Mouse (Mus musculus) testis, adult 2 months (tissue): ENCODE measurements around the gene Kntc1. TPM values are rescaled to one million over a fixed set of nuclear protein-coding genes. Genes with fewer than 3 reads are reported as not detected.

ENCODE experiments used
- H3K27ac ChIP-seq: fragments of 200-500 bp; 2 replicates; pipeline ENCODE4 v1.5.1; 2012; ENCODE audit warnings: low read depth, low read length; ENCODE audit not compliant: control insufficient read depth, insufficient read depth
- H3K27me3 ChIP-seq: fragments of 200-500 bp; 2 replicates; pipeline ENCODE4 v1.6.1; 2012; ENCODE audit warnings: mild to moderate bottlenecking, low read length, moderate library complexity; ENCODE audit not compliant: control insufficient read depth, insufficient read depth
- H3K36me3 ChIP-seq: fragments of 200-500 bp; 2 replicates; pipeline ENCODE4 v1.6.1; 2012; ENCODE audit warnings: mild to moderate bottlenecking, low read length; ENCODE audit not compliant: control insufficient read depth, insufficient read depth
- H3K4me1 ChIP-seq: fragments of 200-500 bp; 2 replicates; pipeline ENCODE4 v1.6.1; 2012; ENCODE audit warnings: low read length; ENCODE audit not compliant: control insufficient read depth, insufficient read depth
- H3K4me3 ChIP-seq: fragments of 200-500 bp; 2 replicates; pipeline ENCODE4 v1.5.1; 2012; ENCODE audit warnings: low read depth, mild to moderate bottlenecking, low read length, moderate library complexity, mixed read lengths; ENCODE audit not compliant: control insufficient read depth
- CTCF ChIP-seq: fragments of 200-500 bp; IDR thresholded peaks from 2 replicates; pipeline ENCODE4 v1.5.1; 2012; ENCODE audit warnings: low read depth, mild to moderate bottlenecking, inconsistent platforms, low read length, moderate library complexity; ENCODE audit not compliant: control insufficient read depth, insufficient read depth, insufficient replicate concordance
- POLR2A ChIP-seq: fragments of 200-500 bp; IDR thresholded peaks from 2 replicates; pipeline ENCODE4 v1.6.1; 2012; ENCODE audit warnings: low read depth, mild to moderate bottlenecking, inconsistent platforms, low read length, moderate library complexity; ENCODE audit not compliant: control insufficient read depth
- polyA plus RNA-seq: library from polyadenylated mRNA; depleted of rRNA; stranded (reverse); fragments of >200 nt; gene quantifications from 2 replicates; pipeline ENCODE4 v1.2.3, GENCODE M21; 2012

Kntc1 gene
- polyA plus RNA-seq, 1 experiment = 11.3 TPM

DNA sequence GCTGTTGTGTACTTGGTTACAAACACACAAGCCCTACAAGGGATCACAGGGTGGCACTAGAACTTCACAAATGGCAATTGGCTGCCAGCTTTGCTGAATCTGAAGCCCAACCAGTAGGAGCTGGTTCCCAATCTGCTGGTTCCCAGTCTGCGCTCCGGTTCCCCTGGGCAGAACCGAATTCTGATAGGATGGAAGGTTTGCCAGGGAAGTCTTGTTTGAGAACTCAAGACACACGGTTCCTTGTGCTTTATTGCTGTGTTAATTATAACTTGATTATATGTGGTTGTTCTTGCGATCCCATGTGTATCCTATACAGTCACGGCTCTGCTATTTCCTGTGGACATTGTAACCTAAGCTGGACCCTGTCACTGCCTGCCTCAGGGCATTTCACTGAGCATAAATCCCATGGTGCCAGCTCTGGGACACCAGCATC lies 78.2 kb downstream of the Kntc1 start:
- Histone ChIP-seq H3K27ac (no peak overlapping the region), H3K4me3 (no peak overlapping the region), H3K36me3 (no peaks in the 10 kb centered on the region), H3K27me3 (no peaks in the 10 kb centered on the region), H3K4me1 (no peaks in the 10 kb centered on the region)
- TF ChIP-seq CTCF = no peak
- TF ChIP-seq POLR2A = no peak

DNA sequence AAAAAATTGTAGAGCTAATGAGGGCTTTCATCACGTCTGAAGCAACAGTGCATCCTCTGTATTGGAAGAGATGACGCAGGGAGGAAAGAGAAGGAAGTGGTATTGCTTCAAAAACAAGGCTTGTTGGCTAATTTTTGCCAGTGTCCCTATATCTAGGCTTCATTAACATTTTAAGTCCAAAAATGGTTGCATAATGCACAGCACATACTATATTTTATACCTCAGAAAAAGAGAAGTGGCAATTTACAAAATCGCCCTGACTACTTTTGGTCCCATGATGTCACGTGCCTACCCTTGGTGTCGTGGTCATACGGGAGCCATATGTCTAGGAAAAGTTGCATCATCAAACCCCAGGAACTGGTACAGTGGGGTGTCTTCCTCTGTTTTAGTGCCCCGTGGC lies 82.8 kb downstream of the Kntc1 start:
- H3K4me3 ChIP-seq = no peak overlapping the region
- no peaks in the 10 kb centered on the region for H3K4me1 ChIP-seq
- H3K36me3 ChIP-seq = no peaks in the 10 kb centered on the region
- H3K27ac ChIP-seq = no peak overlapping the region
- TF ChIP-seq CTCF = no peak
- no peaks in the 10 kb centered on the region for H3K27me3 ChIP-seq

DNA sequence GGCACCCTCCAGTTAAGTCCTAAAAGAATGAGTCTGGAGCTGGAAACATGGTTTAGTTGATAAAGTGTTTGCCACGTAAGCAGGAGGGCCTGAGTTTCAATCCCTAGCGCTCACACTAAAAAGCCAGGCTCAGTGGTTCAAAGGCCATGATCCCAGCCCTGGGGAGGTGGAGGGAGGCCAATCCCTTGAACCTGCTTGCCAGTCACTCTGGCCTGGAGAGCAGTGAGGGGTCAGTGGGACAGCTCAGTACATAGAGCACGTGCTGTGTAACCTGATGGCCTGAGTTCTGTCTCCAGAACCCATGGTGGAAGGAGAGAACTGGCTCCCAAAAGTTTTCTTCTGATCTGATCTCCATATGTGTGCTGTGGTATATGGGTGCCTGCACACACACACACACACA lies 85.3 kb downstream of the Kntc1 start:
- TF ChIP-seq CTCF (no peak), POLR2A (no peak)
- Histone ChIP-seq H3K27ac (no peak overlapping the region), H3K27me3 (no peaks in the 10 kb centered on the region), H3K36me3 (no peaks in the 10 kb centered on the region), H3K4me1 (peaks cover 6% of the 10 kb centered on the region), H3K4me3 (no peak overlapping the region)

DNA sequence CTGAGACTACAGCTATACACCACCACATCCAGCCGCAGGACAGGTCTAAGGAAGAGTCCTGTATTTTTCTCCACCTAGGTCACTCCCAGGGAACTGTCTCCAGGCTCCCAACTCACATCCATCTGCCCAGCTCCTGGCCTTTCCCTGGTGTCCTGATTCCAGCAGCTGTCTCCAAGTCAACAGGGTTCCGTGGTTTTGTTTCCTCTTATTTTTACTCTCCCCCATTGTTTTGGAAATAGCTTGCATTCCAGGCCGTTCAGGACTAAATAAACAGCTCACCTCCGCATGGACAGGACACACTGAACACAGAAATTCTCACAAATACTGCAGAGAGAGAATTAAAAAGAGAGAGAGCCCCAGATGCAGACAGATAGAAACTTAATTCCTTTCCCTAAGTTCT lies 87.9 kb downstream of the Kntc1 start:
- H3K27ac ChIP-seq = no peak overlapping the region
- no peak overlapping the region for H3K4me3 ChIP-seq
- no peaks in the 10 kb centered on the region for H3K27me3 ChIP-seq
- H3K4me1 ChIP-seq = peaks cover 6% of the 10 kb centered on the region
- H3K36me3 ChIP-seq = no peaks in the 10 kb centered on the region
- TF ChIP-seq POLR2A (no peak), CTCF (no peak)

DNA sequence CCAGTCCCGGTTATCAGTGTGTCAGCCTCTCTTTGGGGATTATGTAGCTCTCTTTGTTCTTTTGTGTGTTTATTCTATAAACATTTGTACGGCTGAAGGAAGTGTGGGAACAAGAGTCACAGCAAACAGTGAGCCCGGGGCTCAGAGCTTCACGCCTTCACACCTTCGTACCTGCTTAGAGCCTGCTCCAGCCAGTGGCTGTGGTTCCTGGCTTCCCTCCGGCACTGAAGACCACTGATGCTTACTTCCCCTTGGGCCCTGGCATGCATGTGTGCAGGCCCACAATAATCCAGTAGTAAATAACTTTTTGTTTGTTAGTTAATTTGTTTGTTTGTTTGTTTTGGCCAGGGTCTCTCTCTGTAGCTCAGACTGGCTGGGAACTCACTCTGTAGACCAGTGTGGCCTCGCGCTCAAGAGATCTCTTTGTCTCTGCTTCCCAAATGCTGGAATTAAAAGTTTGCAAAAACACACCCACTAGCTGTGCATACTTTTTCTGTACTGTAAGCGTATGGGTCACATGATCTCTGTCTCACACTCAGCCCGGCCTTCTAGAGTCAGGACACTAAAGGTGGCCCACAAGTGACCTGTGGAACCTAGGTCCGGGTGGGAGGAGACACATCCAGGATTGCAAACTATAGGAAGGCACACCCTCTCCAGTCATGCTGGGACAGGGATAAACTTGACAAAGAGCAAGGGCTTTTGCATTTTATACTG lies 92.9 kb downstream of the Kntc1 start:
- no peak for TF ChIP-seq CTCF
- no peak for TF ChIP-seq POLR2A
- H3K4me1 ChIP-seq = peaks cover 17% of the 10 kb centered on the region
- no peak overlapping the region for H3K4me3 ChIP-seq
- H3K36me3 ChIP-seq = no peaks in the 10 kb centered on the region
- no peaks in the 10 kb centered on the region for H3K27me3 ChIP-seq
- no peak overlapping the region for H3K27ac ChIP-seq

DNA sequence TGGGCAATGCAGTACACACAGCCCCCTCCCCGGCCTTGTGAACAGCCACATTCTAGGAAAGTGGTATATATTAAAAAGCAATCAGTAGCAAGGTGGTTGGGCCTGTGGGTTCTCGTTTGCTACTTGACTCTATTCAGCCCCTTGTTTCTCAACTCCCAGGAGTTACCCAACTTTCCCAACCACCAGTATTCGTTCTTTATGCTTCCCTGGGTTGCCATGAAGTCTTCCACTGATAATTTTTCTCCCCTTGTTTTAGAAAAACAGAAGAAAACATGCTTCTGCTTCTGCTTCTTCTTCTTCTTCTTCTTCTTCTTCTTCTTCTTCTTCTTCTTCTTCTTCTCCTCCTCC lies 93.4 kb downstream of the Kntc1 start:
- H3K27me3 ChIP-seq = no peaks in the 10 kb centered on the region
- TF ChIP-seq POLR2A = no peak
- TF ChIP-seq CTCF = no peak
- H3K4me3 ChIP-seq = no peak overlapping the region
- H3K4me1 ChIP-seq = peaks cover 17% of the 10 kb centered on the region
- H3K27ac ChIP-seq = no peak overlapping the region
- H3K36me3 ChIP-seq = no peaks in the 10 kb centered on the region

DNA sequence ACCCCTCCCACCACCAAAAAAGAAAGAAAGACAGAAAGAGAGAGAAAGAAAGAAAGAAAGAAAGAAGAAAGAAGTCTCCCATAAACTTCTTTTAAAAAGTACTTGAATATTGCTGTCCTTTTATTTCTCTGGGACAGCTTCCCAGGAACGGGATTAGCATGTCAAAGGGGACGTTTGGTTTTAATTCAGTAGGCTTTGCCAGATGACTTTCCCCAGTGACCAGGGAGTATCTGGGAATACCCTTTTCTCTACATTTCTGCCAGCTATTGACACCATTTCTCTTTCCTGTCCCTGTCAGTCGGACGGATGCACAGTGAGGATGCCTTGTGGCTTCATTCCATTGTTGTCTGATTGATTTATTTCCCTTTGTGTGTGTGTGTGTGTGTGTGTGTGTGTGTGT lies 94.3 kb downstream of the Kntc1 start:
- H3K27ac ChIP-seq = no peak overlapping the region
- H3K4me1 ChIP-seq = peaks cover 11% of the 10 kb centered on the region
- TF ChIP-seq POLR2A (no peak), CTCF (no peak)
- H3K27me3 ChIP-seq = no peaks in the 10 kb centered on the region
- H3K4me3 ChIP-seq = no peak overlapping the region
- H3K36me3 ChIP-seq = no peaks in the 10 kb centered on the region

DNA sequence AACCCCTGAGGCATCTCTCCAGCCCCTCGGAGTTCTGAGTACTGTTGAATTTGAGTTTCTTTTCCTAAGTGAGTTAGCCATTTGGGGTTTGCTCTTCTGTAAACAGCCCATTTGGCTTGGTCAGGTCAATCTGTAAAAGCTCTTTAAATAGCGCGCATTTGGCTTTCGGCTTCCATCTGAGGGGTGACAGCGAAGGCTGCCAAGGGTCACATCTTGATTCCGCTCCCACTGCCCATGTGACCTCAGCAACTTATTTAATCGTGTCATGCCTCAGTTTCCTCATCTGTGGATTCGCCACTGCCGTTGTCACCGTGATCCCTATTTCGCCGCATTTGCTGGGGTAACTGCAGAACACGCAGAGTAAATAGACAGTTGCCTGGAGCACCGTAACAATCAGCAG lies 94.8 kb downstream of the Kntc1 start:
- Histone ChIP-seq H3K27ac (no peak overlapping the region), H3K4me1 (peaks cover 11% of the 10 kb centered on the region), H3K27me3 (no peaks in the 10 kb centered on the region), H3K4me3 (no peak overlapping the region), H3K36me3 (no peaks in the 10 kb centered on the region)
- no peak for TF ChIP-seq POLR2A
- no peak for TF ChIP-seq CTCF
